Mouse (Mus musculus) v-Abl transformed pro-B cells (cell line): ENCODE measurements around the gene Gphb5.

Source experiments
- in situ Hi-C, 2 experiments: fragments of 400-800 bp; cut with MboI; formaldehyde crosslinking; loops; one replicate each; pipeline ENCODE4 v1.15.1; 2025; ENCODE audit not compliant: unreplicated experiment in 2 of 2

Gene Gphb5

DNA sequence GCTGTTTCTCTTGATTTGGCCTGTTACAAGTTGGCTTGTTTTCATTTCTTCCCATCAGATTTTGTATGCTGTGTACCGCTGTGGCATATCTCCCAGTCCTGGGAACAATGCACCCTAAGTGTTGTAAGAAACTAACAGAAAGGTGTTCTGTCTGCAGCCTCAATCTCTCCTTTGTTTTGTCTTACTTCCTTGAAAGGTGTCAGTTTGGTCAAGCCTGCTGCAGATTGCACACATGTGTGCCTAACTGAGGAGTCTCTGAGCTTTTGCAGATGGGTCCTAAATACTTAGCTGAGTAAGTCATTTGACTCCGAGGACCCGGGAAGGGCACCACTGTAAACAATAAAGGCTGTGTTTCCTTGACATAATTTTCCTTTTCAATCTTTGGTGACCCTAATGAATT, 20.0 kb downstream of the Gphb5 start:
- in situ Hi-C loops, result loop anchor here (10.0 to 25.0 kb wide), 2 partner anchors 248 to 1384 kb away; no protein-coding TSS in a partner anchor

DNA sequence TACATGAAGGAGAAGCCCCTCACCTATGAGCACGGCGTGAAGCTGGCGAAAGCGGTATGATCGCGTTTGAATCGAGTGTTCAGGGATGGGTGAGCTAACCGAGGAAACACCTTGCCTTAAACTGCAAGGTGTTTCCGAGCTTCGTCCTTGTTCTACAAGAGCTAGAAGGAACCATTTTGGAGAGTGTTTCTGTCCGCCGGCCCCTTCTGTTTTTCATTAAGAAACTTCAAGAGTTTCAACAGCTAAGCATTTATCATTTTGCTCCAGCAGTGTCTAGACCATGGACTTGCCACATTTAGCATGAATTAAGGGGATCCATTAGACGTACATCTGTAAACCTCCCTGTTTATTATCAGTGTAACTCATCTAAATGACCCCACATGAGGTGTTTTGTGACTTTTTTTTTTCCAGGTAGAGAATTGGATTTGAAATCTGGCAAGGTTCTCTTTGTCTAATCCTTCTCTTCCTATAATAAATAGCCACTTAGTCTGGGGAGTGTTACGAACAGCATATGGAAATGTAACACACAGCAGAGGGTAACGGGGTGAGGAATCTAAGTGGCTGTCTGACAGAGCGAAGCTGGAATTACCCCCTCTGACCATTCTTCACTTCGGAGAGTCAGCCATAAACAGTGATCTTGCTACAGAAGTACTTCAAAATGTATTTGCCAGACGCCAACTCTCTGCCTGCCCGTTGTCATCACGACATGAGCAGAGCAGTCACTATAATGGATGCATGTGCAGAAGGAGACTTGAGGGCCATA, 22.4 kb downstream of the Gphb5 start:
- in situ Hi-C loops, result loop anchor here (5.0 to 25.0 kb wide), 7 partner anchors 48 to 1382 kb away; no protein-coding TSS in a partner anchor

DNA sequence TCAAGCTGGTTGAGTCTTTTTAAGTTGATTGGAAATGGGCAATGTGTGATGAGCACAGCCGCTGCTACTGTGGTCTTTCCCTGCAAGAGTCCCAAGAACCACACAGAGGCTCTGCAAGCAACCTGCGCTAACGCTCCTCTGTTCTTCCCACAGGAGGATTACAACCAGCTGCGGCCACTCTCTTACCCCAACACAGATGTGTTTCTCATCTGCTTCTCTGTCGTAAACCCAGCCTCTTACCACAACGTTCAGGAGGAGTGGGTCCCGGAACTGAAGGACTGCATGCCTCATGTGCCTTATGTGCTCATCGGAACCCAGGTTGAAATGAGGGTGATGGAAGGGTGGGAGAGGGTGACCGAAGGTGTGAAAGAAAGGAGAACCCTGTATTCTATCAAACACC, 25.1 kb downstream of the Gphb5 start:
- in situ Hi-C loops, result loop anchor here (5.0 to 25.0 kb wide), 7 partner anchors 51 to 1379 kb away; no protein-coding TSS in a partner anchor

DNA sequence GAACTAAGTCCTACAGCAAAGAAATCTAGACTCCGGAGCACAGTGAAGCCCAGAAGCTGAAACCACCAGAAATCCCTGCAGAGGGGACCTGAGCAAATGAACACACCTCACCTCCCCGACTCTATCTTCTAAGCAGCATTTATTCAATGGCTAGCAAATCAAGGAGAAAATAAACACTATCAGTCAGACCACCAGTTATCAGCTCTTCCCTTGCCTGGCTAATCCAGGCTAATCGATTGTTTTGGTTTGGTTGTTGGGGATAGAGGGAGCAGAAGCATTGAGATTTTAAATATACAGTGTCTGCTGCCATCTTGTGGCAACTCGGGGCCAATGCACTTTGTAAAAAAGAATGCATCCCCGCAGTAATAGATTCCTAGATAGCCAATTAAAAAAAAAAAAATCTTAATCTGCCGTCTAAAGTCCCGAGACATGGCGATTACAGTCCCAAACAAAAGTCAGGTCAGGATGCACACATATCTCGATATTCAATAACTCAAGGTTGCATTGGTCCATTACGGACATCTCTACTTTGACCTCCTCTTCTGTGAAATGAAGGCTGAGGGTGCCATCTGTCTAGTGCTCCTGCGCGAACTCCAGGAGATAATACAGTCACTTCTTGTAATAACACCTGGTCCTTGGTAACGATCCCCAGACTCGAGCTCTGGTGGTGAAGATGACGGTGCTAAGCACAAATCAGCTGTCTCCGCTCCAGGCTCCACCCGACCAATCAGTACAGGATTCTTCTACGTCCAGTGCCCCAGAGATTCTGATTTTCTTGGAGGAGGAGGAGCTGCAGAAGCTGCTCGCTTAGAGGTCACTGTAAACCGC, 27.1 kb downstream of the Gphb5 start:
- in situ Hi-C loops, result loop anchor here (5.0 to 25.0 kb wide), 7 partner anchors 53 to 1377 kb away; no protein-coding TSS in a partner anchor

DNA sequence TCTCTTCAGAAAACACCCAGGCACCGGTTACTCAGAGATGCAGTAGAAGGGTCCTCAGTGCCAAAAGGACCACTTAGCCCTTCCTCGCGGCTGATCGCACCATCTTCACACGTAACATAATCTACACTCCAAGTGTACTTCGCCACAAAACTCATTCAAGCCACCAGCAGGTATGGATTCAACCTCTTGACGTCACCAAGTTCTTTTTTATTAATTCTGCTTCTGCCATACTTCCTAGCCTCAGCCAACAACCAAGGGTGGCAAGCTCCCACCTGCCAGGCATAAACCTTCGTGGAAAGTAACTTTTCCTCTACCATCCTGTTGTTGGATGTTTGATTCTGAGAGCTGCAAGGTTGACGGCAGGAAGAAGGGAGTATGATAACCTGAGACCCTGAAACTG, 28.1 kb downstream of the Gphb5 start:
- in situ Hi-C loops, result loop anchor here in 1 of 2 experiments (5.0 to 25.0 kb wide), 2 partner anchors 106 to 1376 kb away; no protein-coding TSS in a partner anchor

DNA sequence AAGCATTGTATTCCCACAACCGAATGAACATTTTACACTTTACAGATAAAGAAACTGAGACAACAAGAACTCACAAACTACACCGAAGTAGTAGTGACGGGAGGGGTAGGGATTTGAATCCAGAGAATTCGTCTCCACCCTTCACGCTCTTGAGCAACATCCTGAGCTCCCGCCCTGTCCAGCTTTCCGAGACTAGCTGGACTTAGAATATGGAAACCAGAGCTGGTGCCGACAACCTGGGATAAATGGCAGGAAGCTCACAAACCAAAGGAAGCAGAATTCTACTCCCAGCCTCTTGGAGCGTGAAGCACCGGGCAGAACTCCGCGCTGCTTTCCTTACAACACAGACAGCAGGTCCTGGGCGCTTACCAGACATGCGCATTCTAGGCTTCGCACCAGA, 28.7 kb downstream of the Gphb5 start:
- in situ Hi-C loops, result loop anchor here in 1 of 2 experiments (5.0 to 25.0 kb wide), 2 partner anchors 106 to 1376 kb away; no protein-coding TSS in a partner anchor

DNA sequence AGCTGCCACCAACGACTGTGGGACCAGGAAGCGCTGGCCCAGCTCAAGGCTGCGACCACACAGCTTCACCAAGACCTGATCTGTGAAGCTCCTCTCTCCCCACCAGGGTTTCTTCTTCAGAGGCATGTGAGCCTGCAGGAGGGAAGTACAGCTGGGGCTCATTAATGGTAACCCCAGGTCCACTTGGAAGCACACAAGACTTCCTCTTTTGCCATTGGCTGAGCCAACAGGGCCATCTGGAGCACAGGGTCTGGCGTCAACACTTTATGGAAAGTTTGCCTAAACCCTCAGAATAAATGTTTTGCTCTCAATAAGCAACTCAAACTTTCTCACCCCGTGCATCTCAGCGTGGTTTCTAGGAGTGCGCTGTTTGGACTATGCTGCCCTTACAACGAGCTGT, 29.4 kb downstream of the Gphb5 start:
- in situ Hi-C loops, result loop anchor here in 1 of 2 experiments (5.0 to 25.0 kb wide), 2 partner anchors 105 to 1375 kb away; no protein-coding TSS in a partner anchor

DNA sequence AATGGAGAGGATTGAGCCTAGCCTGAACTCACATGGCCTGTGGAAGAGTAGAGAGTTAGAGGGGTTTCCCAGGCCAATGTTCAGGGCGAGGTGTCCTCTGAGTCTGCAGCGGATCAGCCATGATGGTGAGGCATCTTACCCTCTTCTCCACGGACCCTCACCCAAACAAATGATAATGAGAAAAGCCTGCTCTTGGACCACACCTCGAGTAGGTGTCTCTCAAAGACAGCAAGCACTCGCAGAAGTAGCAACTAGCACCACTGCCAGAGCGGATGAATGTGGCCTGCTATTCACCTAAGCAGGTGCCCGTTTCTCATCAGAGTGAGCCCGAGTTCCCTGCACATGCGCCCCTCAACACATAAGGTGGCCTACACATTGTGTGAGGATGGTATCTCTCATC, 29.9 kb downstream of the Gphb5 start:
- in situ Hi-C loops, result loop anchor here in 1 of 2 experiments (5.0 to 25.0 kb wide), 2 partner anchors 104 to 1374 kb away; no protein-coding TSS in a partner anchor

DNA sequence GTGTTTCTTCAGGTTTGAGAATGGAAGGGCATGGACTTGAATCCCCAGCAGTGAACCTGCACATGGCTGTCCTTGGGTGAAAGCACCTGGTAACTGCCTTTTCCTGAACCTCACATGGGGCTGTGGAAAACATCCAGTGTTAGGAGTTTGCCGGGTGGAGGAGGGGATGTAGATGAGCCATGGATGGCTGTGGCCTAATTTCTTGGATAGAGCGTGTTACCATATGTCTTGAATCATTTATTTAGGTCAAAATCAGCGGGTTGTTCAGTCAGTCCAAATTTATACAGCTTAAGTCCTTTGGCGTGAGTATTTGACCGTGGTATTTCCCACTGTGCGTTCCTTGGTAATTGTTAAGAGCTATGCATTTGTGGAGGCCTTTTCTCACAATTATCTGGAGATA, 40.5 kb downstream of the Gphb5 start:
- in situ Hi-C loops, result loop anchor here in 1 of 2 experiments (25.0 kb wide), 1 partner anchor 1364 kb away; no protein-coding TSS in a partner anchor

DNA sequence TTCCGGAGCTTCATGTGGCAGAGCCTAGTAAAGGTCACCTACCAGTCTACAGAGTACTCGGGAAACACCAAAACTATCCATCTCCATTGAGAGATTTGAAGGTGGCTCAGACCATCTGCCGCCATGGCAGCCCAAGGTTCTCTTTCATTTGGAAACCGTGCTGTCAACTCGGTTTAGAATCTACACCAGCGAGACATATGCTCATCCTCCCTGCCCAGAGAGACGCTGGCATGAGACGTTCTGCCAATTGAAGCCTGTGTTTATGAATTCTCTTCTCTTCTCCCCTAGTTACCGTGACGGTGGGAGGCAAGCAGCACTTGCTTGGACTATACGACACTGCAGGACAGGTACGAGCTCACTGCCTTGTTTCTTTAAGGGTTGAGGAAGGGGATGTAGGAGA, 41.5 kb downstream of the Gphb5 start:
- in situ Hi-C loops, result loop anchor here in 1 of 2 experiments (25.0 kb wide), 1 partner anchor 1363 kb away; no protein-coding TSS in a partner anchor

DNA sequence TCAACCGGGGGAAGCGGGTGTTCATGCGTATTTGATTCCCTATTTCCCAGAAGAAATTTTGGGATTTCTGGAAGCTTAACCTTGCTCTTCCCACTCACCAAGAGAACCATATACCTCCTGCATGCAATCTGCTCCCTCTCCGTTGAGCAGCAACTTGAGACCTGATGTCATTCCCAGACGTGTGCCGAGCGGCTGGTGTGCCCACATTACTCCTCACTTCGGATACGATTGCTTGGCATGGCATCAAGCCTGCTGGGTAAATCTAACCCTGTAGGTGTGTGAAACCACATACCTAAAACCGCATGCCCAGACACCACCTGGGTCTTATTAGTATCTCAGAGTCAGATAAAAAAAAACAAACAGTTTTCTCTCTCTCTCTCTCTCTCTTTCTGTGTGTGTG, 42.1 kb downstream of the Gphb5 start:
- in situ Hi-C loops, result no loop called here

DNA sequence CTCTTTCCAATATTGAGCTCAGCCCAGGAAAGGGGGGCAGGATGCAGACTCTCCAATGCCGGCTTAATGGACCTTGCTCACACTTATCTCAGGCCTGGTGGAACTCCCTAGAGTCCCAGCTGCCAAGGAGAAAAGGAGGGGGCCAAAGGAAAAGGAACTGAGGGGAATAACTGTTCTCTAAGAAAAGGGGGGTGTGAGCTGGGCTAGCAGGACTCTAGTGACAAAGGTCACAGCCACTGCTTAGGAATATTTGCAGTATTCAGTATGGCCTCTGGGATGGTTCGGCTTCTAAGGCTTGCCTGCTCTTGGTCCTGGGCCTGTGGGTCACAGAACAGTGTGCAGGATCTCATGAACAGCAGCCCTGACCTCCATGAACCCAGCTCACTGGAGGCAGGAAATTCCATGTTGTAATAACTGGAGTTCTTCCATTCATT, 47.1 kb downstream of the Gphb5 start:
- in situ Hi-C loops, result no loop called here

DNA sequence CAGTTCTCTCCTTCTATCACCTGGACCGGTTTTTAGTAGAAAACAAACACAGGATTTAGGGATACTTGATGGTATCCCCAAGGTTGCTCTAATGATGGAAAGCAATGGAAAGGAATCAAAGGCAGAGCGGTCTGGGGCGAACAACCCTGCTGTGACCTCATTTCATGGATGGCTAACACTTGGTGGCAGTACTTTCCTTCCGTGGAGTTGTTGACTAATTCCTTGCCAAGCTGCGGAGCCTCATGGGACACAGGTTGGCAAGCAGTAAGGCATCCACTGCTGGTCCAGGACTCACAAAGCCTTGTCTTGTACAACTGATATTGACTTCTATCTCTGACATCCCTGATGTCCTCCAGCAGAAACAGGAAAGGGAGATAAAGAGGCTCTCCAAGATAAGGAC, 48.1 kb downstream of the Gphb5 start:
- in situ Hi-C loops, result no loop called here

DNA sequence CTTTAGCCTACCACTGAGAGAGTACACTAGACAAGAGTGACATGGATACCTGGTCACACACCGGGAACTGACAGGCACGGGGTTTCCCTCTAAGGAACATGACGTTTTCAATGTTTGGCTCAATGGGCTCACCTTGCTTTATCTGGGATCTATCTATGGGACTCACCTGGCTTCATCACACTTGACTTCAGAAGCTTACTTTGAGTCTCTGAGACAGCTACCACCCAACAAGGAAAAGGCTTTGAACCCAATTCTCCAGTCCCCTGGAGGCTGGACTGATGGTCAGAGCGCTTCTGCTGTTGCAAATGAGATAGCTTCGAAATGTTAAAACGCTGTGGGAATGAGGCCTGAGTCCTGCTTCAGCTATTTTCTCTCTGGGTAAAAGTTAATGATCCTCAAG, 49.2 kb downstream of the Gphb5 start:
- in situ Hi-C loops, result no loop called here

DNA sequence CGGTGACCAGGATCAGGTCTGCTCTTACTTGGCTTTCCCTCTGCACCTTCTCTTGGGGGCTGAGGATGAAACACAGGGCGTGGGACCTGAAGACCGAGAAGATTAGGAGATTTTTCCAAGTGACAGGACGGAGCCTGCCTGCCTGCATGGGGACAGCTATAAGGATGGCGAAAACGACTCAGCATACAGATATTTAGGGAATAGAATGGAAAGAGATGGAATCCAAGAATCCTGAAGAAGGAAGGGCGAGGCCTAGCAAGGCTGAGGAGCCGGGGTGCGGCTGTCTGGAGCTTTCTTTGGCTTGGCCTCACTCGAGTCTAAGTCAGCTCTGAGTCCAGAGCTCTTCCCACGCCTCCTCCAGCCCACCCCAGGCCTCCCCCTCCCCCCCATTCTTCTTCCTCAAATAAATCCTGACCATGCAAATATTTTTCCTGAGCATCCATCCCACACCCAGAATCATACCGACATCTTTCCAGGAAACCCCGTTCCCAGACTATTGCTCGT, 50.9 kb downstream of the Gphb5 start:
- in situ Hi-C loops, result no loop called here

DNA sequence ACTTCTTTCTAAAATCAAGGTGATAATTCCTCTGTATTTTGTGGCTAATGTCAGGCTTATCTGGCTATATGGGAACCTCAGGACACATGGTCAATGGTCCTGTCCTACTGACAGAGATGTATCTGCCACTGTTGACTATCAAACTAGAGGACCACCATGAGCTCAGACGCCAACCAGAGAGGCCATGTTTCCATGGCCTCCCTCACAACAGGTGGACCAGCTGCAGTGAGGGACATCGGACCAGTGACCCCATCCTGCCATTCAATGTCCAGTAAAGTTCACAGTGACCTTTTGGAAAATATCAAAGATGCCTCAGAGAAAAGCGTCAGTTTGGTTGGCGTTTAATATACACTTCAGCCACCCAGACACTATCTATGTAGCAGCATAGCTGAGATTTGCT, 52.2 kb downstream of the Gphb5 start:
- in situ Hi-C loops, result no loop called here

DNA sequence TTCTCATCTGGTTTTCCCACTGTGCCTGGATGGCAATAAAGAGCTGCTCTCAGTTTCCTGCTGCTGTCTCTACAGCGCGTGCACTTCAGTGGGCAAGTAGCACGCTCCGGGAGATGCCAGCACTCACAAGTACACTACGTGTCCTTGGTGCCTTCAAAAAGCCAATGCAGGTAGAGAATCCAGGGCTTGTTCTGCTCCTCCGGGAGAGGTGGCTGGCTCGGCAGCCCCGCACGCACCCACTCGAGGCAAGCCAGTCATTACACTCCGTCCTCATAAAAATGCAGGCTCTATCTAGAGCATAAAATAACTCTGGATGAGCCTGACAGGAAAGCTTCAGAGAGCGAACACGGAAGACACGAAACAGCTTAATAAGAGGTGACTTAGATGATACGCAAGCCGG, 54.1 kb downstream of the Gphb5 start:
- in situ Hi-C loops, result no loop called here
